Mouse (Mus musculus): ENCODE measurements at regions not wholly inside any gene's neighbourhood (a gene's known extent, or its start where the extent isn't known, plus 50 kb on each side); places are given as distances from the start of the nearest gene placed in this dataset.

DNA sequence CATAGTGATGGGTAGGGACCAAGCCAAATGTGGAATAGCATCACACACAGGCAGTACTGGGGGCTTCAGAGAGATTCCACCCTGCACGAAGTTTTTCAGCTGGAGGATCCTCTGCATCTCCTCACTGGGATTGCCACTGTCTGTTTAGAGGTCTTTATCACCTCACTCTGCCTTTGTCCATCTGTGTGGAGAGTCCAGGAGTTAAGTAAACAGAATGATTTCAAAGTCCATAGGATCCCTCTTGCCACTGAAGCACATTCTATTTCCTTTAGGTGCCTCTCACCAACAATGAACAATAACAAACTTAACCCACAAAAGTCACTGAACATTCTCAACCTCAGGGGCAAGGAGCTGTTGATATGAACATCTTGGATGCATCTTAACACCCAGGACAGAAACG is 82.7 kb downstream of the Lyplal1 start:
- no peak for TF ChIP-seq CTCF (conservative IDR thresholded peaks at IDR 0.05; ENCODE audit: low read length)
- TF ChIP-seq NANOG (IDR thresholded peaks at IDR 0.05; ENCODE audit: borderline replicate concordance, low read length), result no peak
